7 mouse cellular contexts compared by ENCODE assay signal in the genomic region with DNA sequence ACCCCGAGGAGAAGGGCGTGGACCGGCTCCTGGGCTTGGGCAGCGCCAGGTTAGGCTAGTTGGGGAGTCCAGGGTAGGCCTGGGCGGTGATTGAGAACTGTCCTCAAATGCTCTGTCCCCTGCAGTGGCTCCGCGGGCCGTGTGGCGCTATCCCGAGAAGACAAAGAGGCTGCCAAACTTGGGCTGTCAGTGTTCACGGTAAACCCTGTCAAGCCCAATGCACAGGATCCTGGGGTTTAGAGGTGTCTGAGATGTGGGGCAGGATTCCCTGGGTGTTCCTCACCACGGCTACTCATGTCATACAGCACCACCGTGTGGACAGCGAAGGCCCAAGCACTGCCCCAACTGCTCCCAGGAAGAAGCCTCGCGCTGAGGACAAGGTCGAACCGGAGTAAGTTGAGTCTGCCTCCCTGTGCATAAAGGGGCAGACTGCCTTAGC. TPM values are rescaled to one million over a fixed set of nuclear protein-coding genes. Genes with fewer than 3 reads are reported as not detected.
DNase-seq lines count a peak whose midpoint lies in the region; ATAC-seq lines count a peak whose summit lies in the region.

No protein-coding gene starts in this region.

- peak; percentile 24 for ATAC-seq in forebrain, embryonic 16.5 days
- peak; percentile 25 for ATAC-seq in hindbrain, embryonic 13.5 days (ENCODE audit: low FRiP score)
- peak; percentile 78 for ATAC-seq in megakaryocyte-erythroid progenitor cell, adult 5-6 weeks (replicated peaks; ENCODE audit: low FRiP score, low TSS enrichment, poor library complexity, severe bottlenecking)

- H3K4me1 ChIP-seq in forebrain, embryonic 16.5 days (replicated peaks; ENCODE audit: control insufficient read depth, insufficient read depth, low read length), result peaks cover 23% of the 10 kb centered on the region
- H3K4me1 ChIP-seq in hindbrain, embryonic 13.5 days (replicated peaks), result peaks cover 29% of the 10 kb centered on the region

- H3K9ac ChIP-seq in forebrain, embryonic 16.5 days (replicated peaks; ENCODE audit: low read depth, low read length), result peak overlapping the region; percentile 91
- H3K9ac ChIP-seq in hindbrain, embryonic 13.5 days, result peak overlapping the region; percentile 90

- intact Hi-C loops in left cerebral cortex, postnatal 25 days (cut with DNase I), result no loop called here

- DNase-seq in R1 (ENCODE audit: low read depth, low spot score), result peak; percentile 74
- peak; percentile 63 to 70 for DNase-seq in cerebellum, adult 18-20 months
- peak; percentile 63 to 75 for DNase-seq in left cerebral cortex, postnatal 25 days (ENCODE audit: low spot score in 2 of 2)
- DNase-seq in spleen, adult 18-20 months, result peak; percentile 37 to 42

- peaks cover 24% of the 10 kb centered on the region for H3K36me3 ChIP-seq in forebrain, embryonic 16.5 days (ENCODE audit: control insufficient read depth, insufficient read depth)
- peaks cover 62% of the 10 kb centered on the region for H3K36me3 ChIP-seq in hindbrain, embryonic 13.5 days

- H3K27me3 ChIP-seq in forebrain, embryonic 16.5 days (replicated peaks; ENCODE audit: control insufficient read depth, insufficient read depth, low read length), result no peaks in the 10 kb centered on the region
- no peaks in the 10 kb centered on the region for H3K27me3 ChIP-seq in hindbrain, embryonic 13.5 days

- H3K9me3 ChIP-seq in forebrain, embryonic 16.5 days (ENCODE audit: control insufficient read depth, low read length), result no peaks in the 10 kb centered on the region
- no peaks in the 10 kb centered on the region for H3K9me3 ChIP-seq in hindbrain, embryonic 13.5 days

- 10% methylated on average over 18 of the region's 18 CpGs for WGBS in forebrain, embryonic 16.5 days
- WGBS in hindbrain, embryonic 13.5 days, result 13% methylated on average over 18 of the region's 18 CpGs

- peak overlapping the region; percentile 100 for H3K4me3 ChIP-seq in forebrain, embryonic 16.5 days (replicated peaks; ENCODE audit: low read length)
- peak overlapping the region; percentile 73 for H3K4me3 ChIP-seq in hindbrain, embryonic 13.5 days

- H3K27ac ChIP-seq in forebrain, embryonic 16.5 days (ENCODE audit: low read length), result no peak overlapping the region
- peak overlapping the region; percentile 93 for H3K27ac ChIP-seq in hindbrain, embryonic 13.5 days

- peak overlapping the region; percentile 89 for H3K4me2 ChIP-seq in forebrain, embryonic 16.5 days (ENCODE audit: low read length)
- H3K4me2 ChIP-seq in hindbrain, embryonic 13.5 days, result peak overlapping the region; percentile 80

RNA-seq across cellular contexts. Expression of gene 2310033P09Rik, which starts 0.9 kb away (rescaled TPM):
- polyA plus RNA-seq in forebrain, embryonic 16.5 days (2015; fragmentation: Nextera tagmentation; extraction: Ambion mirVana), result 21.7 and 27.3 TPM in 2 replicates
- 30.0 and 32.9 TPM in 2 replicates for polyA plus RNA-seq in hindbrain, embryonic 13.5 days (2015; fragmentation: Nextera tagmentation; extraction: Ambion mirVana)
- 10 to 100 TPM; 20.6 to 21.3 TPM for total RNA-seq in left cerebral cortex, postnatal 25 days (2021)
- total RNA-seq in megakaryocyte-erythroid progenitor cell, adult 5-6 weeks (2014; fragmentation: Nextera tagmentation), result 16.6 and 36.0 TPM in 2 replicates
- 15.4 and 17.6 TPM in 2 replicates for total RNA-seq in megakaryocyte-erythroid progenitor cell, adult 5-6 weeks (2017)

RNA-seq across cellular contexts. Expression of gene Mrpl55, which starts 6.7 kb away (rescaled TPM):
- 87.6 and 95.9 TPM in 2 replicates for polyA plus RNA-seq in forebrain, embryonic 16.5 days (2015; fragmentation: Nextera tagmentation; extraction: Ambion mirVana)
- polyA plus RNA-seq in hindbrain, embryonic 13.5 days (2015; fragmentation: Nextera tagmentation; extraction: Ambion mirVana), result 92.9 and 96.8 TPM in 2 replicates
- 10 to 100 TPM; 35.4 to 38.6 TPM for total RNA-seq in left cerebral cortex, postnatal 25 days (2021)
- 49.2 and 76.8 TPM in 2 replicates for total RNA-seq in megakaryocyte-erythroid progenitor cell, adult 5-6 weeks (2014; fragmentation: Nextera tagmentation)
- total RNA-seq in megakaryocyte-erythroid progenitor cell, adult 5-6 weeks (2017), result 57.4 and 106 TPM in 2 replicates

RNA-seq across cellular contexts. Expression of gene Guk1, which starts 17.0 kb away (rescaled TPM):
- 181 and 201 TPM in 2 replicates for polyA plus RNA-seq in forebrain, embryonic 16.5 days (2015; fragmentation: Nextera tagmentation; extraction: Ambion mirVana)
- polyA plus RNA-seq in hindbrain, embryonic 13.5 days (2015; fragmentation: Nextera tagmentation; extraction: Ambion mirVana), result 177 and 182 TPM in 2 replicates
- 100 to 1,000 TPM; 124 to 134 TPM for total RNA-seq in left cerebral cortex, postnatal 25 days (2021)
- total RNA-seq in megakaryocyte-erythroid progenitor cell, adult 5-6 weeks (2014; fragmentation: Nextera tagmentation), result 72.9 and 91.5 TPM in 2 replicates
- 52.0 and 72.3 TPM in 2 replicates for total RNA-seq in megakaryocyte-erythroid progenitor cell, adult 5-6 weeks (2017)

RNA-seq across cellular contexts. Expression of gene Arf1, which starts 19.0 kb away (rescaled TPM):
- polyA plus RNA-seq in forebrain, embryonic 16.5 days (2015; fragmentation: Nextera tagmentation; extraction: Ambion mirVana), result 645 and 666 TPM in 2 replicates
- polyA plus RNA-seq in hindbrain, embryonic 13.5 days (2015; fragmentation: Nextera tagmentation; extraction: Ambion mirVana), result 622 and 633 TPM in 2 replicates
- 100 to 1,000 TPM; 414 to 438 TPM for total RNA-seq in left cerebral cortex, postnatal 25 days (2021)
- 163 and 217 TPM in 2 replicates for total RNA-seq in megakaryocyte-erythroid progenitor cell, adult 5-6 weeks (2014; fragmentation: Nextera tagmentation)
- total RNA-seq in megakaryocyte-erythroid progenitor cell, adult 5-6 weeks (2017), result 282 and 284 TPM in 2 replicates

RNA-seq across cellular contexts. Expression of gene Gjc2, which starts 26.0 kb away (rescaled TPM):
- polyA plus RNA-seq in forebrain, embryonic 16.5 days (2015; fragmentation: Nextera tagmentation; extraction: Ambion mirVana), result 0.11 and 0.30 TPM in 2 replicates
- polyA plus RNA-seq in hindbrain, embryonic 13.5 days (2015; fragmentation: Nextera tagmentation; extraction: Ambion mirVana), result 0.14 and 0.17 TPM in 2 replicates
- total RNA-seq in left cerebral cortex, postnatal 25 days (2021), result 10 to 100 TPM in 1 of 2 experiments, 1 to 10 TPM in 1; 9.8 to 12.2 TPM
- 0.55 TPM in 1 of 2 replicates, not detected in the other for total RNA-seq in megakaryocyte-erythroid progenitor cell, adult 5-6 weeks (2014; fragmentation: Nextera tagmentation)
- not detected in 2 replicates for total RNA-seq in megakaryocyte-erythroid progenitor cell, adult 5-6 weeks (2017)

Comparison
In these comparisons a context has a peak if more than half of its experiments do, and no peak if none do; other contexts are left out.
1. ATAC-seq: peak in every context shown above with its lines; median percentile 78 in megakaryocyte-erythroid progenitor cell, adult 5-6 weeks; 25 in hindbrain, embryonic 13.5 days; 24 in forebrain, embryonic 16.5 days.